Mouse (Mus musculus): Measurements from ENCODE around the gene Lrrfip1. TPM values are rescaled to one million over a fixed set of nuclear protein-coding genes. Genes with fewer than 3 reads are reported as not detected.

Lrrfip1 gene
- polyA plus RNA-seq, 1 experiment from 2014 or later, result 27.6 TPM

DNA sequence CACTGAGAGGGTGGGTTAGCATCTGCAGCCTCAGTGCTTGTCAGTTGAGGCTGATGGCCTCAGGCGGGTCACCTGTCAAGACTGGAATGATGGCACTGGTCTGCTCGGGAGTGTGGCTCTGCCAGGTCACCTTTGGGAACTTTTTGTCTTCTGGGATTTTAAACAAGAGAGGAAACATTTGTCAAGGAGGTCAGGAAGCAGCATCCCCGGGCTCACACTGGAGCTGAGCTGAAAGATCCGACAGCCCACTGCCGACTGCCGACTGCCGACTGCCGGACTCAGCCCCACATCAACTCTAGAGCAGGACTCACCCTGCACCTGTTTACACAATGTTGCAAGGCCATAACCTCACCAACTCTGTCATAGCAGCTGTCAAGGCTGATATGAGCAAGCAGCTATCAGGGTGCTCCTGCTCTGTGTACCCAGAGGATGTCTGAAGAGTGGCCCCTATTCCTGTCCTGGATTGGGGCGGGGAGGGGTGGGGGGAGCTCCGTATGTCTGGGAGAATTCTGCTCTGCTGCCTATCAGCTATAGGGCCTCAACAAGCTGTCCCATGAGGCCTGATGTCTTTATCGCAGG, 33.9 kb downstream of the Lrrfip1 start:
- no peak for ATAC-seq (ENCODE audit: low FRiP score, low read depth)
- Histone ChIP-seq H3K9me3 (no peaks in the 10 kb centered on the region), H3K4me2 (replicated peaks) (no peak overlapping the region), H3K27ac (no peak overlapping the region), H3K4me1 (no peaks in the 10 kb centered on the region), H3K36me3 (no peaks in the 10 kb centered on the region), H3K4me3 (no peak overlapping the region), H3K9ac (no peak overlapping the region), H3K27me3 (replicated peaks) (no peaks in the 10 kb centered on the region)
- WGBS, result 84% methylated on average over 11 of the region's 11 CpGs

GRCm38 (mm10) chr1:91034547-91034946, 36.0 kb downstream of the Lrrfip1 start:
- 82% methylated on average over 3 of the region's 3 CpGs for WGBS
- no peaks in the 10 kb centered on the region for H3K27me3 ChIP-seq (replicated peaks)
- H3K4me3 ChIP-seq, result no peak overlapping the region
- H3K9ac ChIP-seq, result no peak overlapping the region
- H3K36me3 ChIP-seq, result no peaks in the 10 kb centered on the region
- peaks cover 8% of the 10 kb centered on the region; the same call in 1 of the 2 replicates for H3K4me1 ChIP-seq
- no peak overlapping the region for H3K27ac ChIP-seq
- no peak for ATAC-seq (ENCODE audit: low FRiP score, low read depth)
- no peak overlapping the region for H3K4me2 ChIP-seq (replicated peaks)
- no peaks in the 10 kb centered on the region for H3K9me3 ChIP-seq

DNA sequence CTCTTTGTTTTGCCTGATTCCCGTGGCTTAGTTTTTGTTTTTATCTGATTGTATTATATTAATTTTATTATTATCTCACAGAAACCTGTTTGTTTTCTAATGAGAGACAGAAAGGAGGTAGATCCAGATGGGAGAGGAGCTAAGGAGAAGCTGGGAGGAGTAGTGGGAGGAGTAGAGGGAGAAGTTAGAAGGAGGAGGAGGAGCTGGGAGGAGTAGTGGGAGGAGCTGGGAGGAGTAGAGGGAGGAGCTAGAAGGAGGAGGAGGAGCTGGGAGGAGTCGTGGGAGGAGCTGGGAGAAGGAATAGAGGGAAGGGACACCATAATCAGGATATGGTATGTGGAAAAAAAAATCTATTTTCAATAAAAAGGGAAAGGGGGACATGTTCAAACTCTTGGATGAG, 36.7 kb downstream of the Lrrfip1 start:
- Histone ChIP-seq H3K27me3 (replicated peaks) (no peaks in the 10 kb centered on the region), H3K9ac (no peak overlapping the region), H3K4me2 (replicated peaks) (no peak overlapping the region), H3K4me1 (peaks cover 8% of the 10 kb centered on the region; the same call in 1 of the 2 replicates), H3K4me3 (no peak overlapping the region), H3K9me3 (no peaks in the 10 kb centered on the region), H3K36me3 (no peaks in the 10 kb centered on the region), H3K27ac (no peak overlapping the region)
- ATAC-seq (ENCODE audit: low FRiP score, low read depth), result no peak
- WGBS, result 85% methylated on average over 2 of the region's 2 CpGs

DNA sequence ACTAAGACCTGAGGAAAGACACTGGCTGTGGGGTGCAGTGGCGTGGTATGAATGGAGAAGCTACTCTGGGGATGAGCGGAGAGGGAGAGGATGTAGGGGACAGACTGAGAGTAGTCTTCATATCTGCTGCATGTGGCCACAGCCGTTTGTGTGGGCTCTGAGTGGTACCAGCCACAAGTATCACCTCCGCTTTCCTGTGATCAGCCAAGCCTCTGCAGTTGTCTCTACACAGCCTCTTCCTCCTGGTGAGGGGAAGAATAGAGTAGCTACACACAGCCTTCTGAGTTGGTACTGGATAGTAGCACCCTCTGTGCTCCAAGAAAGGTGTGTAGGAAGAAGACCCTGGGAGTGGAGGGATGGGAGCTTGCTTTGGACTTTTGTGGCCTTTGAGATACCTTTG, 38.7 kb downstream of the Lrrfip1 start:
- Histone ChIP-seq H3K4me3 (no peak overlapping the region), H3K4me1 (peaks cover 8% of the 10 kb centered on the region; the same call in 1 of the 2 replicates), H3K9me3 (no peaks in the 10 kb centered on the region), H3K27me3 (replicated peaks) (no peaks in the 10 kb centered on the region), H3K36me3 (no peaks in the 10 kb centered on the region), H3K9ac (no peak overlapping the region), H3K27ac (no peak overlapping the region), H3K4me2 (replicated peaks) (no peak overlapping the region)
- ATAC-seq (ENCODE audit: low FRiP score, low read depth), result no peak
- 84% methylated on average over 4 of the region's 4 CpGs for WGBS

DNA sequence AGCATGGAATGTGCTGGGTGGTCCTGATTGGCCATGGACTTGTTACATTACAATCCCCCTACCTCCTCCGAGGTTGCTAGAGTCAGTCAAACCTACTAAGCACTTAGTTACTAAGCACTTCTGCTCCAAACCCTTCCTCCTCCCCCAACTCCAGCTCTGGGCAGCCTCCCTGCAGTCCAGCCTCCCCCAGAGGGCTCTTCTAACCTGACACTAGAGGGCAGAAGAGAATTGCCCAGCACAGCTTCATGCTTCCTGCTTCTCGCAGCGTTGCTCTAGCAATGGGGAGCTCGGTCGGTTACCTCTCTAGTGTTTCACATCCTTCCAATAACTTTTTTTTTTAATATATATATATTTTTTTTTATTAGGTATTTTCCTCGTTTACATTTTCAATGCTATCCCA, 39.5 kb downstream of the Lrrfip1 start:
- Histone ChIP-seq H3K4me2 (replicated peaks) (no peak overlapping the region), H3K9me3 (no peaks in the 10 kb centered on the region), H3K4me1 (peaks cover 8% of the 10 kb centered on the region; the same call in 1 of the 2 replicates), H3K36me3 (no peaks in the 10 kb centered on the region), H3K27me3 (replicated peaks) (no peaks in the 10 kb centered on the region), H3K4me3 (no peak overlapping the region), H3K27ac (no peak overlapping the region), H3K9ac (no peak overlapping the region)
- 83% methylated on average over 6 of the region's 6 CpGs for WGBS
- ATAC-seq (ENCODE audit: low FRiP score, low read depth), result no peak

DNA sequence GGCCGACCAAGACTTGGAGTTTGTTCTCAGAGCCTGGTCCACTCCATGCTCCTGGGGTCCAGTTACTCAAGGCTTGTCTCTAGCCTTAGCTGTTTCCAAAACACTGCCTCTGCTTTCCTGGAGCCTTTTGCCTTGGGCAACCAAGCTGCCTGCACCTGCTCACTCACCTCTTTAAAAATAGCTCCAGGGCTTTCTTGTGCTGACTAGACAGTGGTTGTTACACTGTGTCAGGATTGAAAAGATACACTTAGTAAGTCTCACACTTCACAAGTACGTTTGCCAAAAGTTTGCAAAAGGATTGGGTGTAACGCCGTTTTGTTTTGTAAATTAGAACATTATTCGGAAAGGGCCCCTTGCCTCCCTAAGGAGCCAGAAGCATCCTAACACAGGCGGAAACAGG, 40.0 kb downstream of the Lrrfip1 start:
- 35% methylated on average over 6 of the region's 6 CpGs for WGBS

DNA sequence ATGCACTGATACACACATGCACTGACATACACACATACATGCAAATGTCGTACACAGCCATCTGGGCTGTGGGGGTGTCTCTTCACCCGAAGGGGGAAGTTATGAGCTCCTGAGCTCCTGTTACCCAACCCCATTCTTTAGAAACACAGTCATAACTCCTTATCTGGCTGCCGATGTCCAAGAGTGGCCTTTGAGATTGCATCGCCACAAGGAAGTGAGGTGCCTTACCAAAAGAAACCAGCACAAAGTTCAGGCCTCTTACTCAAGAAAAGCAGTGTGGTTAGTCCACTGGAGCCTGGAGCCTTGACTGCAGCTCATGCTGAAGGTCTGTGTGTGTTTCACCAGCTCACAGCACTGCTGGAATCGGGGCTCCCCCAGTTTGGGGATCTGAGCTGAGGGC, 43.1 kb downstream of the Lrrfip1 start:
- Histone ChIP-seq H3K9me3 (no peaks in the 10 kb centered on the region), H3K4me2 (replicated peaks) (no peak overlapping the region), H3K36me3 (no peaks in the 10 kb centered on the region), H3K9ac (no peak overlapping the region), H3K4me1 (peaks cover 8% of the 10 kb centered on the region; the same call in 1 of the 2 replicates), H3K27me3 (replicated peaks) (no peaks in the 10 kb centered on the region), H3K27ac (no peak overlapping the region), H3K4me3 (no peak overlapping the region)
- no peak for ATAC-seq (ENCODE audit: low FRiP score, low read depth)
- WGBS, result 91% methylated on average over 5 of the region's 5 CpGs

More for the DNA sequence above, 40.0 kb downstream of the Lrrfip1 start:
- Histone ChIP-seq H3K27ac (no peak overlapping the region), H3K9ac (no peak overlapping the region), H3K36me3 (no peaks in the 10 kb centered on the region), H3K9me3 (no peaks in the 10 kb centered on the region), H3K4me3 (no peak overlapping the region), H3K4me1 (peaks cover 8% of the 10 kb centered on the region; the same call in 1 of the 2 replicates), H3K4me2 (replicated peaks) (no peak overlapping the region), H3K27me3 (replicated peaks) (no peaks in the 10 kb centered on the region)
- ATAC-seq (ENCODE audit: low FRiP score, low read depth), result no peak

DNA sequence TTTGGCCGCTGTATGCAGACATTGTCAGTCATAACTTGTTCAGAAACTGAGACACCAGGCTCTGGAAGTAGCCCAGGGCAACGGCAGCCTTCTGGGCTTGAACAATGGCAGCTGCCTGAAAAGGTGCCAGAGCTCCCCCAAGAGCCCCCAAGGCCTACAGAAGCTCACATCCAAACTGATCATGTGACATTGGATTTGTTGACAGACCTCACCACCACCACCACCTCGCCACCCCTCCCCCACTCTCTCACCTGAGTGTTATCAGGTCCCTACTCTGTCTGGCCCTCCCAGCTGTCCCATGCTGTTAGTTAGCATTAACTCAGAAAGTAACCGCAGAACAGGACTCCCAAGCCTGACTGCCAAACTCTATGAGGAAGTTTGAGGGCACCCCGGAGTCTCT, 44.7 kb downstream of the Lrrfip1 start:
- no peaks in the 10 kb centered on the region for H3K27me3 ChIP-seq (replicated peaks)
- 67% methylated on average over 5 of the region's 5 CpGs for WGBS
- ATAC-seq (ENCODE audit: low FRiP score, low read depth), result no peak
- H3K9ac ChIP-seq, result no peak overlapping the region
- H3K4me1 ChIP-seq, result peaks cover 8% of the 10 kb centered on the region; the same call in 1 of the 2 replicates
- no peaks in the 10 kb centered on the region for H3K9me3 ChIP-seq
- no peak overlapping the region for H3K4me2 ChIP-seq (replicated peaks)
- no peak overlapping the region for H3K4me3 ChIP-seq
- no peaks in the 10 kb centered on the region for H3K36me3 ChIP-seq
- no peak overlapping the region for H3K27ac ChIP-seq

DNA sequence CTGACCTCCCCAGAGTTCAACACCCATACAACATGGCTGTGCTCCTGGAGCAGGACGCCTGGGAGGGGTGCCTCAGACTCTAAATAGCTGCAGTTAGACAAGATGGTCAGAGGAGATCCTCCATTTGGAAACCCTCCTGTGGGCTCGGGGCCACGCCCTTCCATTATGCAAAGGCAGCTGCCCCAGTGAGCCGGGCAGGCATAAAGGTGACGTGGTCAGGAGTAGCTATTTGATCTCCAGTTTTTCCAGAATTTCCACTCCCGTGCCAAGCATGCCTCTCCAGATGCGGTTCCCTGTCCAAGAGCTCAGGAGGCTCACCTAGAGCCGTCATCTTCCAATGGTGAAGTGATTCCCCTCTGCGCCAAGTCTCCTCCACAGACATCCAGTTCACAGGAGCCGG, 45.6 kb downstream of the Lrrfip1 start:
- 88% methylated on average over 10 of the region's 10 CpGs for WGBS
- Histone ChIP-seq H3K4me3 (no peak overlapping the region), H3K9me3 (no peaks in the 10 kb centered on the region), H3K9ac (no peak overlapping the region), H3K36me3 (no peaks in the 10 kb centered on the region), H3K4me2 (replicated peaks) (no peak overlapping the region), H3K4me1 (0 out of 2 replicates have a peak, but pooled peaks cover 3% of the 10 kb centered on the region), H3K27ac (no peak overlapping the region), H3K27me3 (replicated peaks) (no peaks in the 10 kb centered on the region)
- ATAC-seq (ENCODE audit: low FRiP score, low read depth), result no peak

- H3K9ac ChIP-seq, result no peak overlapping the region
- ATAC-seq (ENCODE audit: low FRiP score, low read depth), result no peak
Measured at GRCm38 (mm10) chr1:91044648-91045047, 46.1 kb downstream of the Lrrfip1 start.

GRCm38 (mm10) chr1:91046237-91046636, 47.7 kb downstream of the Lrrfip1 start:
- H3K9ac ChIP-seq, result no peak overlapping the region
- no peaks in the 10 kb centered on the region for H3K4me1 ChIP-seq
- no peak overlapping the region for H3K4me3 ChIP-seq
- H3K4me2 ChIP-seq (replicated peaks), result no peak overlapping the region
- no peak overlapping the region for H3K27ac ChIP-seq
- H3K9me3 ChIP-seq, result no peaks in the 10 kb centered on the region
- ATAC-seq (ENCODE audit: low FRiP score, low read depth), result no peak
- H3K36me3 ChIP-seq, result no peaks in the 10 kb centered on the region
- 60% methylated on average over 5 of the region's 5 CpGs for WGBS
- no peaks in the 10 kb centered on the region for H3K27me3 ChIP-seq (replicated peaks)

More at GRCm38 (mm10) chr1:91044648-91045047, 46.1 kb downstream of the Lrrfip1 start:
- Histone ChIP-seq H3K9me3 (no peaks in the 10 kb centered on the region), H3K4me1 (no peaks in the 10 kb centered on the region), H3K27me3 (replicated peaks) (no peaks in the 10 kb centered on the region), H3K4me2 (replicated peaks) (no peak overlapping the region), H3K4me3 (no peak overlapping the region), H3K36me3 (no peaks in the 10 kb centered on the region), H3K27ac (no peak overlapping the region)
- 70% methylated on average over 3 of the region's 3 CpGs for WGBS

DNA sequence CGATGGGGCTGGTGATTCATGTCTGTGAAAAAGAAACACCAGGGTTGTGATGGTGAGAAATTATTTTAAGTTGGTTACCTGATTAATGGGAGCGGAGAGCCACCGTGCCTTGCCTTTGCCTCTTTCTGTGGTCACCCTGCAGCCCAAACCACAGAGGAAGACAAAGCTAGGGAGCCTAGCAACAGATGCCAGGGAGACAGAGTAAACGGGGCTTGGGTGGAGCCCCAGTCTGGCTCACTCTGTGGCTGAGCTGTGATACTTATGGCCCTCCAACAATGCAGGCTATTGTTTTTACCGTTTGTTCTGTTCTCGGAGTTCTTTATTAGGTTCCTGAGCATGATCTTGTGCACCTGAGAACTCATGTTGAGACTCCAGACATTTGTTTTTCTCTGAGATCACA, 50.8 kb downstream of the Lrrfip1 start:
- H3K4me2 ChIP-seq (replicated peaks), result no peak overlapping the region
- H3K9me3 ChIP-seq, result no peaks in the 10 kb centered on the region
- no peaks in the 10 kb centered on the region for H3K36me3 ChIP-seq
- WGBS, result 55% methylated on average over 6 of the region's 6 CpGs
- no peak overlapping the region for H3K9ac ChIP-seq
- no peak for ATAC-seq (ENCODE audit: low FRiP score, low read depth)
- 0 out of 2 replicates have a peak, but pooled peaks cover 7% of the 10 kb centered on the region for H3K27me3 ChIP-seq (replicated peaks)
- no peak overlapping the region for H3K4me3 ChIP-seq
- peaks cover 26% of the 10 kb centered on the region for H3K4me1 ChIP-seq
- H3K27ac ChIP-seq, result no peak overlapping the region

GRCm38 (mm10) chr1:91051461-91052094, 53.0 kb downstream of the Lrrfip1 start:
- WGBS, result 49% methylated on average over 8 of the region's 8 CpGs
- no peak overlapping the region for H3K9ac ChIP-seq
- no peak overlapping the region for H3K4me3 ChIP-seq
- no peak overlapping the region for H3K27ac ChIP-seq
- peaks cover 30% of the 10 kb centered on the region for H3K4me1 ChIP-seq
- no peaks in the 10 kb centered on the region for H3K9me3 ChIP-seq
- no peaks in the 10 kb centered on the region for H3K36me3 ChIP-seq
- H3K4me2 ChIP-seq (replicated peaks), result no peak overlapping the region
- H3K27me3 ChIP-seq (replicated peaks), result 0 out of 2 replicates have a peak, but pooled peaks cover 7% of the 10 kb centered on the region
- no peak for ATAC-seq (ENCODE audit: low FRiP score, low read depth)

Data from neural tube, embryonic 12.5 days (tissue).